Mouse (Mus musculus) stomach, embryonic 16.5 days (tissue): ENCODE measurements around the gene Foxa3. TPM values are rescaled to one million over a fixed set of nuclear protein-coding genes. Genes with fewer than 3 reads are reported as not detected.

ENCODE experiments used
- ATAC-seq: fragments of 200-750 bp; cut with Nextera tagmentation; 2 replicates; pipeline ENCODE4 v1.8.0; 2017; ENCODE audit warnings: moderate number of reproducible peaks, moderate TSS enrichment; ENCODE audit not compliant: insufficient read depth, low FRiP score
- H3K27ac ChIP-seq: fragments of 300-500 bp; sonication (generic); 2 replicates; pipeline ENCODE4 v1.5.1; 2014; ENCODE audit warnings: low read length
- H3K27me3 ChIP-seq: fragments of 300-500 bp; sonication (generic); 2 replicates; pipeline ENCODE4 v1.6.1; 2014; ENCODE audit warnings: low read length, control low read depth, mixed read lengths; ENCODE audit not compliant: control insufficient read depth, insufficient read depth
- H3K36me3 ChIP-seq: fragments of 300-500 bp; sonication (generic); 2 replicates; pipeline ENCODE4 v1.6.1; 2014; ENCODE audit warnings: low read length; ENCODE audit not compliant: control insufficient read depth, insufficient read depth
- H3K4me1 ChIP-seq: fragments of 300-500 bp; sonication (generic); 2 replicates; pipeline ENCODE4 v1.6.1; 2014; ENCODE audit warnings: low read length, control low read depth, mixed read lengths; ENCODE audit not compliant: control insufficient read depth, insufficient read depth
- H3K4me2 ChIP-seq: fragments of 300-500 bp; sonication (generic); 2 replicates; pipeline ENCODE4 v1.6.1; 2014; ENCODE audit warnings: low read depth, low read length, mixed read lengths
- H3K4me3 ChIP-seq: fragments of 300-500 bp; sonication (generic); replicated peaks from 2 replicates; pipeline ENCODE4 v1.5.1; 2014; ENCODE audit warnings: mild to moderate bottlenecking, low read length
- H3K9ac ChIP-seq: fragments of 300-500 bp; sonication (generic); 2 replicates; pipeline ENCODE4 v1.6.1; 2014; ENCODE audit warnings: low read length
- H3K9me3 ChIP-seq: fragments of 300-500 bp; sonication (generic); replicated peaks from 2 replicates; pipeline ENCODE4 v1.6.1; 2016; ENCODE audit warnings: low read length, control low read depth; ENCODE audit not compliant: control insufficient read depth
- WGBS: fragments of 180-500 bp; shearing (Covaris S2); extraction: QIAGEN DNeasy Blood & Tissue Kit; methylation state at CpG from one replicate; pipeline ENCODE4 v1.1.7; 2014; 5-methylcytosine and 5-hydroxymethylcytosine counted together
- polyA plus RNA-seq: library from polyadenylated mRNA; unstranded; fragments of >200 nt; fragmentation: Nextera tagmentation; extraction: Ambion mirVana; gene quantifications from 2 replicates; pipeline ENCODE4 v1.2.1, GENCODE M21; 2015

The Foxa3 gene
- polyA plus RNA-seq, 1 experiment from 2014 or later, result 32.5 TPM

- H3K4me2 ChIP-seq, result no peak within 1 kb of the TSS
- 0 out of 2 replicates have a peak, but pooled peaks cover 4% of the 10 kb centered on the region for H3K4me1 ChIP-seq
- peak; percentile 57; the same call in 1 of the 2 replicates for ATAC-seq
- no peak within 1 kb of the TSS for H3K4me3 ChIP-seq
- 0 out of 2 replicates have a peak within 1 kb of the TSS, but pooled peaks have one; percentile 16 for H3K9ac ChIP-seq
- H3K27ac ChIP-seq, result no peak within 1 kb of the TSS
- 28% methylated on average over 33 of the region's 33 CpGs for WGBS
- peaks cover 15% of the 10 kb centered on the region for H3K36me3 ChIP-seq
- H3K27me3 ChIP-seq, result no peaks in the 10 kb centered on the region
- H3K9me3 ChIP-seq, result no peaks in the 10 kb centered on the region
These were observed 30.9 kb upstream of the Foxa3 start, which contains the start of gene Rsph6a for GRCm38 (mm10) chr7:19054047-19054776. Gene Rsph6a, plus strand, starts transcription at chr7:19054690.

- no peak for ATAC-seq
- H3K4me1 ChIP-seq, result 0 out of 2 replicates have a peak, but pooled peaks cover 4% of the 10 kb centered on the region
- no peak overlapping the region for H3K4me3 ChIP-seq
- no peaks in the 10 kb centered on the region for H3K27me3 ChIP-seq
- H3K9ac ChIP-seq, result no peak overlapping the region
- peaks cover 20% of the 10 kb centered on the region for H3K36me3 ChIP-seq
- WGBS, result 90% methylated on average over 7 of the region's 7 CpGs
- H3K9me3 ChIP-seq, result no peaks in the 10 kb centered on the region
- H3K27ac ChIP-seq, result no peak overlapping the region
- H3K4me2 ChIP-seq, result no peak overlapping the region
These were observed 29.8 kb upstream of the Foxa3 start for GRCm38 (mm10) chr7:19053136-19053532.

- Histone ChIP-seq H3K27me3 (no peaks in the 10 kb centered on the region), H3K4me1 (0 out of 2 replicates have a peak, but pooled peaks cover 4% of the 10 kb centered on the region), H3K4me2 (no peak overlapping the region), H3K9me3 (no peaks in the 10 kb centered on the region), H3K9ac (no peak overlapping the region), H3K36me3 (peaks cover 22% of the 10 kb centered on the region), H3K27ac (no peak overlapping the region), H3K4me3 (no peak overlapping the region)
- ATAC-seq, result no peak
- WGBS, result 88% methylated on average over 15 of the region's 15 CpGs
These were observed 29.2 kb upstream of the Foxa3 start for GRCm38 (mm10) chr7:19052345-19053135.

- H3K4me1 ChIP-seq, result 0 out of 2 replicates have a peak, but pooled peaks cover 4% of the 10 kb centered on the region
- no peak overlapping the region for H3K4me3 ChIP-seq
- H3K9me3 ChIP-seq, result no peaks in the 10 kb centered on the region
- WGBS, result 70% methylated on average over 4 of the region's 4 CpGs
- peaks cover 30% of the 10 kb centered on the region for H3K36me3 ChIP-seq
- H3K4me2 ChIP-seq, result no peak overlapping the region
- H3K9ac ChIP-seq, result no peak overlapping the region
- ATAC-seq, result no peak
- H3K27ac ChIP-seq, result no peak overlapping the region
- no peaks in the 10 kb centered on the region for H3K27me3 ChIP-seq
These were observed 27.8 kb upstream of the Foxa3 start for GRCm38 (mm10) chr7:19051161-19051560.

GRCm38 (mm10) chr7:19050172-19050571 is 26.8 kb upstream of the Foxa3 start:
- 88% methylated on average over 8 of the region's 8 CpGs for WGBS
- no peaks in the 10 kb centered on the region for H3K9me3 ChIP-seq
- 0 out of 2 replicates have a peak, but pooled peaks cover 4% of the 10 kb centered on the region for H3K4me1 ChIP-seq
- peaks cover 34% of the 10 kb centered on the region for H3K36me3 ChIP-seq
- H3K27ac ChIP-seq, result no peak overlapping the region
- no peak for ATAC-seq
- 0 out of 2 replicates have a peak overlapping the region, but pooled peaks have one; percentile 19 for H3K9ac ChIP-seq
- H3K4me2 ChIP-seq, result no peak overlapping the region
- H3K27me3 ChIP-seq, result no peaks in the 10 kb centered on the region
- no peak overlapping the region for H3K4me3 ChIP-seq

- Histone ChIP-seq H3K36me3 (peaks cover 34% of the 10 kb centered on the region), H3K9me3 (no peaks in the 10 kb centered on the region), H3K4me1 (0 out of 2 replicates have a peak, but pooled peaks cover under 1% of the 10 kb centered on the region), H3K27ac (no peak overlapping the region), H3K27me3 (no peaks in the 10 kb centered on the region), H3K4me3 (no peak overlapping the region), H3K9ac (no peak overlapping the region), H3K4me2 (no peak overlapping the region)
- 85% methylated on average over 5 of the region's 5 CpGs for WGBS
- no peak for ATAC-seq
These were observed 25.9 kb upstream of the Foxa3 start for GRCm38 (mm10) chr7:19049252-19049651.

GRCm38 (mm10) chr7:19048006-19048527 is 24.7 kb upstream of the Foxa3 start:
- Histone ChIP-seq H3K4me2 (no peak overlapping the region), H3K4me1 (no peaks in the 10 kb centered on the region), H3K9ac (no peak overlapping the region), H3K4me3 (no peak overlapping the region), H3K9me3 (no peaks in the 10 kb centered on the region), H3K27ac (no peak overlapping the region), H3K27me3 (no peaks in the 10 kb centered on the region), H3K36me3 (peaks cover 40% of the 10 kb centered on the region)
- ATAC-seq, result no peak
- 85% methylated on average over 14 of the region's 14 CpGs for WGBS

GRCm38 (mm10) chr7:19046286-19047069 is 23.1 kb upstream of the Foxa3 start:
- ATAC-seq, result no peak
- WGBS, result 91% methylated on average over 11 of the region's 11 CpGs
- Histone ChIP-seq H3K27me3 (no peaks in the 10 kb centered on the region), H3K4me3 (no peak overlapping the region), H3K4me1 (no peaks in the 10 kb centered on the region), H3K9me3 (no peaks in the 10 kb centered on the region), H3K27ac (no peak overlapping the region), H3K4me2 (no peak overlapping the region), H3K9ac (no peak overlapping the region), H3K36me3 (peaks cover 35% of the 10 kb centered on the region)
